Mouse (Mus musculus) gastrocnemius, postnatal 10 days (tissue): ENCODE data around the gene Slco4a1. TPM values are rescaled to one million over a fixed set of nuclear protein-coding genes. Genes with fewer than 3 reads are reported as not detected.

Experiments used
- DNase-seq: peaks from one replicate; pipeline ENCODE4 v3.0.0; 2021; ENCODE audit warnings: mixed read lengths
- total RNA-seq, 2 experiments: library from RNA; stranded (reverse); gene quantifications; 2 replicates each; pipeline ENCODE4 v1.2.3; 2021

Gene Slco4a1
- total RNA-seq, 2 experiments from 2014 or later = 0.28 to 0.41 TPM

DNA sequence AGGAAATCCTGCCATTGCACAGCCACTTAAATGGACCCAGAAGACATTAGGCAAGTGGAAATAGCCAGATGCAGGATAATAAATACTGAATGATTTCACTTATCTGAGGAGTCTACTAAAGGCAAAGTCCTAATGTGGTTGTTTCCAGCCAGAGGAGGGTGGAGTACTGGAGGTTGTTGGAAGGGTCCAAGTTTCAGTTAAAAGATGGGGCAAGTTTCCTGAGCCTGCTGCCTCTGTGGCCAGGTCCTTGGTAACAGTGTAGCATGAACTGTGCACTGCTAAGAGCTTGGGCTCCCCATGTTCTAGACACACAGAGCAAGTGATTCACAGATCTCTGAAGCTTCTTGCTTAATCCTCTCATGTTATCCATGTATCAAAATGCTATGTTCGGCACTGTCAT lies 10.1 kb upstream of the Slco4a1 start:
- DNase-seq = no peak

DNA sequence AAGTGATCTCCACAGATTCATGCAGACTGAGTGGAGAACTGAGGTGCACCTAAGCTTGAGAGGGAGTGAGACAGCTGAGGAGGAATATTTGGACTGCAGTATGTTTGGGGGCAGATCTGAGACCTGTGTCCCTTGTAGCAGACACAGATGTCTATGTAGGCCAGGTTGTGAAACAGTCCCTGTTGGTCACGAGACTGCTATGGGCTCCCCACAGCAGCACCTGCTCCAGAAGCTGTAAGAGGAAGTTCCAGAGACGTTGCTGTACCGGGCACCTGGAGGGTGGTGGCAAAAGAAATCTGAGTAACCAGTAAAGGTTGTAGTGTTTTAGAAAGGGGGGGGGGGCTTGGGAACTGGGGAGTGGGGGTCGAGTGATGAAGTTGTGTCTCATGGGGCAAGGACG lies 7.0 kb upstream of the Slco4a1 start:
- no peak for DNase-seq

DNA sequence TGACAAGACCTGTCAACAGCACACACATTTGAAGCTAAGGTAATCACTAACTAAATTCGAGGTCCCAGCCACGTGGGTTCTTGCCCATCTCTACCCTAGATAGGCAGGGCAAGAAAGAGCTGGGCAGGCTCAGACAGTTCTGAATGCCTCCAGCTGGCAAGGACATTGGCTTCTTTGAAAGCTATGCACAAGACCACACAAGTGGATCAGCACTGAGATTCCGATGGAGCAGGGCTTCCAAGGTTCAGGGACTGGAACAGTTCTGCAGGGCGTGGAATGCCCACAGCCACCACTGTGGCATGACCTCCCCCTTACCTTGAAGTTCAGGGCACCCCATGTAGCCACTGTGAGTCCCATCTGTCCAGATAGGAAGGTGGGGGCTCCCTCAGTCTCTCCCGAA lies 5.5 kb upstream of the Slco4a1 start:
- no peak for DNase-seq

DNA sequence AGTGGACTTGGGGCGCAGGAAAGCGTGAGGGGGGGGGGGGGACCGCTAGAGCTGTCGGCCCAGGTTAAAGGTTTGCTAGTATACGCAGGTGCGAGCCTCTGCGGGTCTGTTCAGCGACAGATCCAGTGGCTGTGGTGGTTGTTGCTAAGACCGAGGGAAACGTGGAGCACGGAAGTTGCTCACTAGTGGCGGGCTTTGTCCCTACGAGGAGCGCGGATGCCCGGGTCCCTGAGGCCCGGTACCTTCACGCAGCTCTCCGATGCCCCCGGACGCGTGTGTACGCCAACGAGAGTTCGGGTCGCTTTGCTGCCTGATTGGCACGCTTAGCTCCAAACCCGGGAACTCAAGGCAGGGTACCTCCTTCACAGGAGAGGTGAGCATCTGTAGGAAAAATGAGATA lies 660 bp downstream of the Slco4a1 start:
- no peak for DNase-seq

DNA sequence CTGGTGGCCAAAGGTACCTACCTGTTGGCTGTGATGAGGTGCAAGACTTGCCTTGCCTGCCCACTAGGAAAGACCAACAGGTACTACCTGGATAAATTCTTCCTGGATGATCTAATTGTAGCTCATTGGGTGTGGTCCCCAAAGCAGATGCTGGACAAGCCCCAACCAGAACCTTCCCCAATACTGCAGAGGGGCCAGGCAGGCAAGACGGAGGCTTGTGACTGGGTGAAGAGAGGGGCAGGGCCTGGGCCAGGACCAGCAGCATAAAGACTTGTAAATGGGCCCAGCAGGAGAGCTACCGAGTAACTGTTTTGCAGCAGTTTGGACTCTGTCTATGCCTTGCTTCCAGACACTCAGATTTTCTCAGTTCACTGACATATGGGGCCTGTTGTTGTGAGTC lies 1.6 kb downstream of the Slco4a1 start:
- no peak for DNase-seq

DNA sequence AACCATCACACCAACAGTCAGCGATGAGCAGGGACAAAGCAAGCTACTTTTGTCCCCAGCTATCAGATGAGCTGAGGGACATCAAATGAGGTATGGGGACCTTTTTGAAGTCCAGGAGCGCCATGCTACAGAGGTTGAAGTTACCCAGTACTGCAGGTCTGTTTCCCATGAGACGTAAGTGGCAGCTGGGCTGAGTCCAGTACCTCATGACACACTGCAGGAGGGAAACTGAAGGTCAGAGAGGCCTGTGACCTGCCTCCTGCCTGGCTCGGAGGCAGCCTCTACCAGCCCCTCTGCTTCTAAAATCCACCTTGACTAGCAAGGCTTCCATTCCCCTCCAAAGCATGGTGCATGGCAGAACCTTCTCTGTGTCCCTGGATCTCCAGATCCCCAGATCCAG lies 3.4 kb downstream of the Slco4a1 start:
- no peak for DNase-seq

DNA sequence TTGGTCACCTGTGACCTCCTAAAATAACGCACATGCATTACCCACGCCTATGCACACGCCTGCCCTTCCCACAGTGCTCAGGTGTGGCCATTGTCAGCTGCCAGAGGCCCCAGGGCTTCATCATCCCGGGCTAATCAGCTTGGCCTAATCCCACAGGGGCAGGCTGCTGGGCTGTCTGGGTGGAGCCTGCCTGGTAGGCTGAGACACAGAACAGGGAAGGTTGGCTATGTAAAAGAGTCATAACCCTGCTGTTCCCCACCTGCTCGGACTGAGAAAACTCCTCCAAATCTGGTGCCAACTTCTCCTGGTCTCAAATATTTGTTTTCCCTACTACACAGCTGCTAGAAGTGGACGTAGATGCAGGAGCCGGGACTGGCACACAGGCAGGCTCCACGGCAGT lies 4.8 kb downstream of the Slco4a1 start:
- no peak for DNase-seq

DNA sequence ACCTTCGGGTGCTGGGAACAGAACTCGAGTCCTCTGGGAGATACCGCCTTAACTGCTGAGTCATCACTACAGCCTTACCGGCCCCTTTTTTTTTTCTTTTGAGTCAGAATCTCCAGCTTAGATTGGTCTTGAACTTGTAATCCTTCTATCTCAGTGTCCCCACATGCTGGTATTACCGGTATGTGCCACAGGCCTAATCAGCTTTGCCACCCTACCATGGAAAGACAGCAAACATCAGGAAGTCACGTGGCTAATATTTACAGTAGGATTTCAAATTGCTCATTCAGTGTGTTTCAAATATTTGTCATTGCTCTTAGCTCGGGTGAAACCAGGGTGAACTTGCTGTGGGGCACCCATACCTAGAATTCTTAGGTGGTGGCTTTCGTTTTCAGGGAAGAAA lies 6.5 kb downstream of the Slco4a1 start:
- no peak for DNase-seq

DNA sequence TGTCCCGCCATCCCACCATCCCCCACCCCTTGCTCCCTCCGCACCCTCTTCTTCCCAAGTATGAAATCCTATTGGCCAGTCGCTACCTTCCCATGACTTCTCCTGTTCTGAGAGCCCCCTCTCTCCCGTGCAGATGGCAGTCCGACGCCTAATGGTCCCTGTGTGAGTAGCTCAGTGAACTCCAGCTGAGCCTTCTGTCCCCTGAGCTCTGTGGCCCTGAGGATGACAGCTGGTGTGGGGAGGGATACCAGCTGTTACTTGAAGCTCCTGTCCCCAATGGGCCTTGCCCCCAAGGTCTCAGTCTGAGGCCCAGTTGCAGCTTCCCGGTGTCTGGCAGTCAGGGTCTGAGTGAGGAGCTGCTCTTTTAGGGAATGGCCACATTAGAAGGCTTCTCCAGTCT lies 10.5 kb downstream of the Slco4a1 start:
- no peak for DNase-seq

DNA sequence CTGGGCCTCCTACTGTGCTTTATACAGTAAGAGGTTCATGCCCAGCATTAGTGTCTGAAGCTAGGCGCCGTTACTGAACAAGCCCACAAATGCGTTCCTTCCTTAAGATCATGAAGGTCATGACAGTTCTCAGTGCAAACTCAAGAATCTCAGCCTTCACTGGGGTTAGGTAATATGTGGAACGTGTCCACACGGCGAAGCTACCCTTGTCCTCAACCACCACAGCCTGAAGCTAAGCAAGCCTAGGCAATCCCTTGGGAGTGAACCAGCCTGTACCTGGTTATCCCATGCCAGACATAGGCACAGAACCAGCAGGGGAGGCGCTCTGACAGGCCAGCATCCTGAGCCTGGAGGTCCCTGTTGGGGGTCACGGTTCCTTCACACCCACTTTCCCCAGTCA lies 12.8 kb downstream of the Slco4a1 start:
- no peak for DNase-seq

DNA sequence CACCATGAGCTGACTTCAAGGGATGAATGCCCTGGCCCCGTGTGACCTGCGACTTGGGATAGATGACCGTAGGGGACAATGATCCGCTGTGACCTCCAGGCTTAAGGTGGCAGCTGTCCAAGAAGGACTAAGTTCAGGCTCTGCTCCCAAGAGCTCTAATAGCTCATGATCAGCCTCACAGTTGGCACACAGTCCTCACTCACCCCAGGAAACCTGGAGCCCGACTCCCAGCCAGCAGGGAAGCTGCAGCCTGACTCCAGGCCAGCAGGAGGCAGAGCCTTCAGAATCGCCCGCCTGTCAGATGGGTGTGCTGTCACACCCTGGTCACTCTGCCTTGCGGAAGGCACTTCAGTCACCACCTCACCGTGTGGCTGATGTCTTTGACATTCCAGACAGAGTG lies 13.7 kb downstream of the Slco4a1 start:
- DNase-seq = no peak

DNA sequence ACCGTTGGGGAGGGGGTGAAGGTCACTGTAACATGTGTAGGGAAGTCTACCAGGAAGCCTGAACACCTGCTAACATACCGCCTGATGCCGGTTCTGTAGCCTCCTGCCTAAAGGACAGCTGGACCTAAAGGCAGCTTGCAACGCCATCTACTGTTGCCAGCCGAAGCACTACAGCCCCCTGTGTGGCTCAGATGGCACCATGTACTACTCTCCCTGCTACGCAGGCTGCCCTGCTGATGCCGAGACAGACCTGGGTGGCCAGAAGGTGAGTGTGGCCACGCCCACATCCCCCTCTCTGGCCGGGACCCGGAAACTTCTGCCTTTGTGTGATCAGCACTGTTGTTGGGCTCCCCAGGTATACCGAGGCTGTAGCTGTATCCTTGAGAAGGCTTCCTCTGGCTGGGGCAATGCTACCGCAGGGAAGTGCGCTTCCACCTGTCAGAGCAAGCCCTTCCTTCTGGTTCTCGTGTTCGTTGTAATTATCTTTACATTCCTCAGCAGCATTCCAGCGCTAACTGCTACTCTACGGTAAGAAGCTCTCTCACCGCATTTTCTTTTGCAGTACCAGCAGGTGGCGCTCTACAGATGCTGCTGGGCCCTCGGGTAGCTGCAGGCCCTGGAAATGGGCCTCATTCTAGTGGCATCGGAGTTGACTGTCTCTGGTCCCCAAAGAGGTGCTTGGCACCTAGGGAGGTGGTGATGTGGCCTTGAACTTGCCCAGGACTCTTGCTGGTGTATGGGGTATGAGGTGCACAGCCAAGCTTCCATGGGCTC lies 16.4 kb downstream of the Slco4a1 start:
- peak; percentile 34 for DNase-seq

DNA sequence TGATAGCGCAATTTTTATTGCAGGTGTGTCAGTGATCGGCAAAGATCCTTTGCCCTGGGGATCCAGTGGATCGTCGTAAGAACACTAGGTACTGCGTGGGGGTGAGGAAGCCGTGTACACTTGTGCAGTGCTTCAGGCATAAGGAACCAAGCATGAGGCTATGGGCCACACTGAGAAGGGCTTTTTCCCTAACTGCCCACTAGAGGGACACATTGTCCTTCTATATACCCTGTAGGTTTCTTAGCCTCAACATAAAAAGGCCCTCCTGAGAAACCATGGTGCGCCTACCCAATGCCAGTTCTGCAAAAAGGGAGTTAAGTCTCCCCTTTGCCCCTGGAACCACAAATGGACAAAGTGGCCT lies 17.0 kb downstream of the Slco4a1 start:
- DNase-seq = peak; percentile 17

DNA sequence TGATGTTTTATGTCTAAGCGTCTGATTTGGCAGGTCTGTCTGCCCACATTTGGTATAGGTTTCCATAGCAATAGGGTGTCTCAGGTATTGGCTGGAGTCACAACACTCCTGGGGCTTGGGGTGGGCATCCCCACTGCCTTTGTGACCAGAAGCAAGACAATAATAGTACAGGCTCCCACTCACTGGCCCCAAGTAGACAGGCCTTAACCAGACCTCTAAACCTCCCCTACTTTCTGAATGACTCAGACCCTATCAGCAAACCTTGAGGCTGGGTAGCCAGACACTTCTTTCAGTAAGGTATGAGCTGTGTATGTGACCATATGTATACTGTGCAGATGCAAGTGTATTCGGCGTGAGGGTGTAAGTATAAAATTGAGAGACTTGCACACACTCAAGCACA lies 18.8 kb downstream of the Slco4a1 start:
- no peak for DNase-seq

DNA sequence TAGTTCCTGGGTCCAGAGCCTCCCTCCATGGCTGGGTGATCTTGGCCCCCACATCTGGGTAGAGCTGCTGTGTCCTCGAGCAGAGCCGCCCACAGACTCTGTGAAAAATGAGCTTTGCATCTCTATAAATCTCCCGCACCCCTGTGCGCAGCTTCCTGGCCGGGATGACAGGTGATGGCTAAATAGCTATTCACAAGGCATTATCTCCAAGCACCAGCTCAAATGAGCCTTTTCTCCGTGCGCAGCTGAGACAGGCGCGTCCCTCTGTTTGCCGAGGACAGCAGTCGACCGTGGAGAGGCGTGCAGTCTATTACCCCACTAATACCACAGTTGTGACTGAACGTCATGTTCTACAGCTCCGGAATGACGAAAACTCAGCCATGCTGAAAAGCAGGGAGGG lies 26.2 kb downstream of the Slco4a1 start:
- no peak for DNase-seq

DNA sequence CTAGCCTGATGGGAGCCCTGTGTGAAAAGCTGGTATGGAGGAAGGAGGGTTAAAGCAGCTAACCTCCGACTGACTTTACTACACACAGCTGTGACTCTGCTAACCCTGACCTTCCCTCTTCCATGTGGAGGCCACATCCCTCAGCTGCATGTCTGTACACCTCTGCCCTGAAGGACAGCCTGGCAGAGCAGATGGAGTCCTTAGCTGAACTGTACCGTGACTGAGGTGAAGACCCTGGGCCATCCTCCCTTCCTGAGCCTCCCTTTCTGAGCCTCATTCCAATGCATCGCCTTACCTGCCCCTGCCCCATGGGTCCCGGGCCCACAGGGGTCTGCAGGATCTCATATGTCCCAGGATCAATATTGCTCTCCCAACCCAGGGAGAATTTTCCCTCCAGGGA lies 28.8 kb downstream of the Slco4a1 start:
- no peak for DNase-seq

DNA sequence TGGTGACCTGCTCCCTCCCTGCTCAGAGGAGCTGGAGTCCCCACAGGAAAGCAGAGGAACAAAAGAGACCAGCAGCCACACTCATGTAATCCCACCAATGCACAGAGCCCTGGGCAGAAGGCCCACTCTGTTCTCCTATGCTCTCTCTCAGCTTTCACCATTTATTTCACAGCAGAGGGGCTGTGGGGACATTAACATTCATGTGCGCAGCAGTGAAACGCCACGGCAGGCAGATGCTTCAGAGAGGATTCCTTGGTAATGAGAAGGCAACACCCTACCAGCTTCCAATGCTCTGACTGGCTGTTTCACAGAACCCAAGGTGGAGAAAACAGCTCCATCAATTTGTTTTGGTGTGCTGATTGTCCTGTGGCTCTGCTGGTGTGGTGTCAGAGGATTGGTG lies 29.3 kb downstream of the Slco4a1 start:
- DNase-seq = no peak

DNA sequence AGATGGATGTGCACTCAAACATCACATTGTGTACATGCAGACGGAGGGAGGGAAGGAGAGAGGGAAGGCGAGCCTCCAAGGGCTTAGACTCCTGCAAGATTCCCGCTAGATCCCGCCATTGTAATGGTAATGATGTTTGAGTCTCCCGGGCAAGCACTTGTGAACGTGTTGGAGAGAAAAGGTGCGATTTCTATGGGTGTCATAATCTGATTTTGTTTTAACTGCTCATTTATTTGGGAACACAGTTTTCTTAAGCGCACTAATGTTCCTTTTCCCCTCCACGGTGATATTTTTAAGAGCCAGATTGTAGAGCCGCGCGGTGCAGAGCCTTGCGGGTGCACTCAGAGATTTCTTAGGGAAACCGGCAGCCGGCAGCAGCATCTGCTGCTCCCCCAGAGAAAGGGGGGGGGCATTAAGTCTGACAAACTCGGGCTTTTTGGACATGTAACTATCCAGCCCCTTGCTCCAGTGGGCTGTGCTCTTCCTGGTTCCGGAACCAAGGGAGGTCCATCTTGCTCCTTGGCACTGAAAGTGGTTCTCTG lies 32.2 kb downstream of the Slco4a1 start:
- no peak for DNase-seq

DNA sequence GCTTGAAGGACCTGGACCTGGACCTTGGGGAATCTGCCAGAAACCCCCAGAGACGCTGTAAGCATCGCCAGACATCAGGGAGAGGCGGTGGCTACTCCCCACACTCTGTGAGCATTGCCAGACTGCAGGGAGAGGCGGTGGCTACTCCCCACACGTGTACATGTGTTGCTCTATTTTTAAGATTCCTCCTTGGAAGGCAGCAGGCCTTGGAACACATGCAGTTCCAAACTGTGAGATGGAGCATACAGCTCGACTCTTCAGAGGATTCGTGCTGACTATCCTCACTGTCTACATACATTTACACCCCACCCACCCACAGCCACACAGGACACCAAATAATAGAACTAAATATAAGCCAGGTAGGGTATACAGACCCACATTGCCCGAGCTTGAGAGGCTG lies 39.9 kb downstream of the Slco4a1 start:
- DNase-seq = no peak

DNA sequence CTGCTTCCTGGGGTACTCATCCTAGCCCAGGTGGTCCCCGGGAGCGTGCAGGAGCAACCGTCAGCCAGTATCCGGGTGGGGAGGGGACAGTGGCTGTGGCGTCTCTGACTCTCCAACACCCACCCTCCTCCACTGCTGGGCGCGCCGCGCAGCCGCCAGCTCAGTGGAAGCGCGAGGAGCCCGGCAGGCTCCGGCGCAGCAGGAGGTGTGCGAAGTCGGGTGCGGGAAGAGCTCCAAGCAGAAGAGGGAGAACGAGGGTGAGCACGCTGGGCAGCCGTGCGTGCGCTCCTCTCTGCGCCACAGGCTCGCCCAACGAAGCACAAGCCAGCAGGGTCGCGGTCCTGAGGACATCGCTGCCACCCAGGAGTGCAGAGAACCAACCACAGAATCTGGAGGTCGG lies 43.7 kb downstream of the Slco4a1 start, which contains the start of gene Ntsr1:
Gene Ntsr1 (plus strand): TSS at position 236 of the 400 bp plus-strand sequence.
- no peak for DNase-seq

DNA sequence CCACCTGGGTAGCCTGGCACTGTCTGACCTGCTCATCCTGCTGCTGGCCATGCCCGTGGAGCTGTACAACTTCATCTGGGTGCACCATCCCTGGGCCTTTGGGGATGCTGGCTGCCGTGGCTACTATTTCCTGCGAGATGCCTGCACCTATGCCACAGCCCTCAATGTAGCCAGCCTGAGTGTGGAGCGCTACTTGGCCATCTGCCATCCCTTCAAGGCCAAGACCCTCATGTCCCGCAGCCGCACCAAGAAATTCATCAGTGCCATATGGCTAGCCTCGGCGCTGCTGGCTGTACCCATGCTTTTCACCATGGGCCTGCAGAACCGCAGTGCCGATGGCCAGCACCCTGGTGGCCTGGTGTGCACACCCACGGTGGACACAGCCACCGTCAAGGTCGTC lies 44.7 kb downstream of the Slco4a1 start:
- DNase-seq = no peak

DNA sequence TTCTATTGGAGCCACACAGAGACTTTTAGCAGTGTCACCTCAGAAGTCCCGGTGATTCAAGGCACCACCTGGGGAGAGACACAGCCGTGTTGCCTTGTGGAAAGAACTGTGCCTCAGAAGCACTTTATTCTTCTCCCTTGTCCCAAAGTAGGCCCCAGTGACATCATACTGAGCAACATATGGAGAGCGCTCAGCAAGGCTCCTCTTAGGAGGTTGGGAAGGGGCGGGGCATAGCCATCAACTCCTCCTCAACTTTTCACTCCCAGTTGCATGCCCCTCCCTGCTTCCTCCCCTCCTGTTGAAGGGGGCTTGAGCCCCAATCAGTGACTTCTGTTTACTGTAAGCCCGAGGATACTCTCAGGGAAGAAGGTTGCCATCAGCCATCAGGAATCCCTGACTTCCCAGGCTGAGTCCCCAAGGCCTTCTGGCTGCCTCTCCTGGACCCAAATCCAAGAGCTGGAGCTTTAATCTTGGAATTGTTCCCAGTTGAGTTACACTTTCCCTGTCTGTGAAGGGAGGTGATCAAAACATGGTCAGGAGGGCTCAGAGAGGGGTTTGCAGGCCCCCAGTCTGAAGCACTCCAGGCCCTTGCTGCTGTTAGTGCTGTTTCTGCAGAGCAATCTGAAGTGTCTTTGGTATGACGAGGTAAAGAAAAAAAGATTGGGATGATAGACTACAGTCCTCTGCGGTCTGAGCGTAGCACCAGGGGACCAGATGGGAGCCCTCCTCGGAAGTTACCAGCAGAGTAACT lies 45.3 kb downstream of the Slco4a1 start:
- no peak for DNase-seq

DNA sequence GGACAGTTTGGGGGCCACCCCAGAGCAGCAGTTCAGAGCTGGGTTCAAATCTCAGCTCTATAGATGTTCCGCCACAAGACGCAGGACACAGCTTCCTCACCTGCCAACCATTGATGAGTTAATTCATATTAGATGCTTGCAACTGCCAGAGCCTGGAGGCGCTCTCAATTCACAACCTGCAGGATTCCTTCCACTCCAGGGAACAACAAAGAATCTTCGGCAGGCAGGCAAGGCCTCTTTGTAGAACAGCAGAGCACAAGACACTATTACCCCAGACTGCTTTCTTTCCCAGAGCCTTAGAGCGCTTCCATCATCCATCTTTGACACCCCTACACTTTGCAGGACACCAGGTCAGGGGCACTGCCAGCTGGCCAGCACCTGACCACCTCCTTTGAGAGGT lies 50.2 kb downstream of the Slco4a1 start:
- DNase-seq = no peak
